Mouse (Mus musculus) embryonic stem cell, embryonic (primary cell): ENCODE results near the gene Sgo2a.
"Not testable (repeated sequence)": the region's sequence is repeated elsewhere in the genome, so short reads cannot be mapped to it uniquely, and the experiment has no call there.

Experiments
- CTCF ChIA-PET, 4 experiments: fragments of 300-600 bp in 2 of 4; fragments of 350-600 bp in 2 of 4; sonication (Branson Sonifier 250); formaldehyde crosslinking; loops; one replicate each; lab custom pipeline; 2022; ENCODE audit warnings: inconsistent platforms in 2 of 4; lab: Charles Lee
- POLR2A ChIA-PET, 4 experiments: fragments of 300-600 bp in 2 of 4; fragments of 350-600 bp in 2 of 4; sonication (Branson Sonifier 250); formaldehyde crosslinking; loops; one replicate each; lab custom pipeline; 2022; ENCODE audit warnings: antibody characterized with exemption in 4 of 4, inconsistent platforms in 1 of 4; lab: Charles Lee

Sgo2a gene

GRCm38 (mm10) chr1:58006388-58006787 lies 10.6 kb downstream of the Sgo2a start:
- POLR2A ChIA-PET = interaction anchor here in 3 of 4 experiments (0.6 to 1.6 kb wide), 4 partner anchors 8 to 496 kb away, joined by 3 to 4 read pairs (median 3); no protein-coding TSS in a partner anchor
- CTCF ChIA-PET = not testable (repeated sequence)

GRCm38 (mm10) chr1:58018856-58019255 lies 23.1 kb downstream of the Sgo2a start, which contains the start of gene Kctd18:
Gene Kctd18, minus strand, starts transcription at chr1:58018956.
- POLR2A ChIA-PET = interaction anchor here in 2 of 4 experiments (1.0 to 2.2 kb wide), 4 partner anchors 10 to 23 kb away, joined by 3 to 9 read pairs (median 4); partner anchors contain the start of gene Sgo2a (in 1 of the 2)
- CTCF ChIA-PET = interaction anchor here in 2 of 4 experiments (0.5 to 2.0 kb wide), 2 partner anchors 12 to 212 kb away, joined by 3 to 5 read pairs; no protein-coding TSS in a partner anchor

GRCm38 (mm10) chr1:58027707-58028106 lies 31.9 kb downstream of the Sgo2a start:
- CTCF ChIA-PET = no interaction called here
- POLR2A ChIA-PET = interaction anchor here in 2 of 4 experiments (0.6 to 2.6 kb wide), 3 partner anchors 11 to 474 kb away, joined by 3 to 11 read pairs (median 3); partner anchors contain the start of gene Sgo2a (in 1 of the 2)

- ChIA-PET CTCF (interaction anchor here in 2 of 4 experiments (1.6 to 1.7 kb wide), 2 partner anchors 266 to 267 kb away, joined by 6 to 9 read pairs; no protein-coding TSS in a partner anchor), POLR2A (interaction anchor here in 2 of 4 experiments (0.9 to 3.3 kb wide), 7 partner anchors 12 to 623 kb away, joined by 3 to 13 read pairs (median 3); partner anchors contain the start of genes Clk1 (in 1 of the 2), Maip1 (in 1 of the 2), Sgo2a (in 1 of the 2) and Tyw5 (in 1 of the 2))
Measured at GRCm38 (mm10) chr1:58029636-58030117, 33.9 kb downstream of the Sgo2a start, which contains the start of gene Aox1. Gene Aox1, plus strand, starts transcription at chr1:58029931.

- POLR2A ChIA-PET = interaction anchor here in 3 of 4 experiments (0.6 to 3.3 kb wide), 18 partner anchors 8 to 624 kb away, joined by 3 to 13 read pairs (median 4); partner anchors contain the start of genes Clk1 (in 1 of the 3), Maip1 (in 1 of the 3), Sgo2a (in 1 of the 3) and Tyw5 (in 1 of the 3)
Measured at GRCm38 (mm10) chr1:58030156-58030871, 34.5 kb downstream of the Sgo2a start.

GRCm38 (mm10) chr1:58031160-58031769 lies 35.5 kb downstream of the Sgo2a start:
- POLR2A ChIA-PET = interaction anchor here in 3 of 4 experiments (0.6 to 3.3 kb wide), 14 partner anchors 9 to 625 kb away, joined by 3 to 13 read pairs (median 4); partner anchors contain the start of genes Maip1 (in 1 of the 3) and Tyw5 (in 1 of the 3)
- CTCF ChIA-PET = interaction anchor here (0.5 to 1.7 kb wide), 24 partner anchors 8 to 1727 kb away, joined by 3 to 10 read pairs (median 4); partner anchors contain the start of gene Kctd18 (in 1 of the 4)

More at GRCm38 (mm10) chr1:58030156-58030871, 34.5 kb downstream of the Sgo2a start:
- CTCF ChIA-PET = interaction anchor here (0.5 to 1.7 kb wide), 22 partner anchors 9 to 606 kb away, joined by 3 to 10 read pairs (median 4); partner anchors contain the start of gene Kctd18 (in 1 of the 4)

GRCm38 (mm10) chr1:58037306-58037705 lies 41.5 kb downstream of the Sgo2a start:
- POLR2A ChIA-PET, CTCF ChIA-PET: not testable (repeated sequence)

- ChIA-PET CTCF (interaction anchor here in 1 of 4 experiments (0.6 kb wide), 1 partner anchor 14 kb away, joined by 3 read pairs; no protein-coding TSS in a partner anchor), POLR2A (no interaction called here)
Measured at GRCm38 (mm10) chr1:58045076-58045475, 49.3 kb downstream of the Sgo2a start.

GRCm38 (mm10) chr1:58045546-58045945 lies 49.8 kb downstream of the Sgo2a start:
- CTCF ChIA-PET = no interaction called here
- POLR2A ChIA-PET = no interaction called here

GRCm38 (mm10) chr1:58046721-58047290 lies 51.0 kb downstream of the Sgo2a start:
- ChIA-PET CTCF (no interaction called here), POLR2A (no interaction called here)

- POLR2A ChIA-PET = interaction anchor here in 1 of 4 experiments (1.2 kb wide), 1 partner anchor 53 kb away, joined by 3 read pairs; no protein-coding TSS in a partner anchor
- CTCF ChIA-PET = no interaction called here
Measured at GRCm38 (mm10) chr1:58049126-58049525, 53.4 kb downstream of the Sgo2a start.

GRCm38 (mm10) chr1:58055598-58055997 lies 59.8 kb downstream of the Sgo2a start:
- CTCF ChIA-PET = interaction anchor here in 1 of 4 experiments (1.4 kb wide), 1 partner anchor 25 kb away, joined by 4 read pairs; no protein-coding TSS in a partner anchor
- POLR2A ChIA-PET = no interaction called here

GRCm38 (mm10) chr1:58056074-58056807 lies 60.5 kb downstream of the Sgo2a start:
- POLR2A ChIA-PET = no interaction called here

GRCm38 (mm10) chr1:58056939-58057338 lies 61.2 kb downstream of the Sgo2a start:
- POLR2A ChIA-PET = interaction anchor here in 1 of 4 experiments (1.4 kb wide), 1 partner anchor 9 kb away, joined by 3 read pairs; no protein-coding TSS in a partner anchor
- CTCF ChIA-PET = interaction anchor here in 1 of 4 experiments (1.4 kb wide), 1 partner anchor 26 kb away, joined by 5 read pairs; no protein-coding TSS in a partner anchor

More at GRCm38 (mm10) chr1:58056074-58056807, 60.5 kb downstream of the Sgo2a start:
- CTCF ChIA-PET = interaction anchor here in 2 of 4 experiments (1.4 kb wide), 2 partner anchors 25 to 26 kb away, joined by 4 to 5 read pairs; no protein-coding TSS in a partner anchor

GRCm38 (mm10) chr1:58058846-58059245 lies 63.1 kb downstream of the Sgo2a start:
- POLR2A ChIA-PET = no interaction called here

GRCm38 (mm10) chr1:58062131-58062530 lies 66.4 kb downstream of the Sgo2a start:
- POLR2A ChIA-PET = no interaction called here
- CTCF ChIA-PET = no interaction called here

More at GRCm38 (mm10) chr1:58058846-58059245, 63.1 kb downstream of the Sgo2a start:
- CTCF ChIA-PET = no interaction called here

- POLR2A ChIA-PET = interaction anchor here in 1 of 4 experiments (0.6 kb wide), 1 partner anchor 1317 kb away, joined by 5 read pairs; no protein-coding TSS in a partner anchor
Measured at GRCm38 (mm10) chr1:58065151-58065550, 69.4 kb downstream of the Sgo2a start.

More at GRCm38 (mm10) chr1:58065151-58065550, 69.4 kb downstream of the Sgo2a start:
- CTCF ChIA-PET = no interaction called here
